Mouse (Mus musculus): ENCODE results near the gene Drd2.

DNA sequence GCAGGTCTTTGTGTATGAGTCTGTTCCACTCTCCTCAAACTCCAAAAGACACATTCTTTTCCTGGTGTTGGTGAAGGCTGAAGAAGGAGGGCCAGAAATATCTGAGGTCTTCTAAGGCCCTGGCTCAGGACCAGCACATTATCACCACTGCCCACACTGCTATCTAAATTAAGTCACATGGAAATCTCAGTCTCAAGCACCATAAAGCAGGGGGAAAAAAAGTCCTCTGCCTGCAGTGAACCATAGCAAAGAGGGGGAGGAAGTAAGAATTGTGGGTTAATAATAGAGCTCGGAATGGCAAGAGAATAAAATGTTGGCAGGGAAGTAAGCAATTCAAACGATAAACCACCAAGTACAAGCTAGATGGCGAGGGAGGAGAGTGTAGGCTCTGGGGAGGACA, 32.9 kb upstream of the Drd2 start:
- TF ChIP-seq MAX (IDR thresholded peaks at IDR 0.05) (no peak), CTCF (IDR thresholded peaks at IDR 0.05; ENCODE audit: control insufficient read depth, insufficient read depth, insufficient read length) (no peak)
